Mouse (Mus musculus): Measurements from ENCODE around the gene Lad1. TPM values are rescaled to one million over a fixed set of nuclear protein-coding genes. Genes with fewer than 3 reads are reported as not detected.

Lad1 gene
- 28.3 and 37.5 TPM in 2 replicates for polyA plus RNA-seq (2012; rRNA removed; ENCODE audit: low replicate concordance)

DNA sequence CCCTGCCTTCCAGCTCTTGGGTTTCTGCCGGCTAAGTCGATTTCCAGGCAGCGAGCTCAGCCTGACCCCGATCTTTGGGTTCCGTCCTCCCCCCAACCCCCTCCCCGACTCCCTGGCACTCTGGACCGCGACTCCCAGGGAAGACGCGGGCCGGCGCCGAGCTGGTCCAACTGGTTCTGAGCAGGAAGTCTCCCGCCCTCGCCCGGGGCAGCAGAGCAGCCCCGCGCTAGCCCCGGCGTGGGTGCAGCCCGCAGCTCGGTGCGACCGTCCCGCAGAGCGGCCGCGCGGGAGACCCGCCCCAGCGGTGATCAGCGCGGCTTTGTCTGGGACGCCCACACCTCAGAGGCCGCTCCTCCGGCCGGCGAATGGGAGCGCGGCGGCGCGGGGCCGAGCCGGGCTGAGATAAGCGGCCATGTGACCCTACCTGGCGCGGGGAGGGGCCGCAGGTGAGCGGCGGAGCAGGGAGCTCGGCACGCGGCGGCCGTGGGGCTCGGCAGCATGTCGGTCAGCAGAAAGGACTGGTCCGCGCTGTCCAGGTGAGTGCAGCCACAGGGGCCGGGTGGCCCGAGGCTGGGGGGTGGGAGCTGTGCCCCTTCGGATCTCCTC, at the start of gene Lad1:
Gene Lad1 (plus strand): TSS at position 118 of the 606 bp plus-strand sequence.

DNA sequence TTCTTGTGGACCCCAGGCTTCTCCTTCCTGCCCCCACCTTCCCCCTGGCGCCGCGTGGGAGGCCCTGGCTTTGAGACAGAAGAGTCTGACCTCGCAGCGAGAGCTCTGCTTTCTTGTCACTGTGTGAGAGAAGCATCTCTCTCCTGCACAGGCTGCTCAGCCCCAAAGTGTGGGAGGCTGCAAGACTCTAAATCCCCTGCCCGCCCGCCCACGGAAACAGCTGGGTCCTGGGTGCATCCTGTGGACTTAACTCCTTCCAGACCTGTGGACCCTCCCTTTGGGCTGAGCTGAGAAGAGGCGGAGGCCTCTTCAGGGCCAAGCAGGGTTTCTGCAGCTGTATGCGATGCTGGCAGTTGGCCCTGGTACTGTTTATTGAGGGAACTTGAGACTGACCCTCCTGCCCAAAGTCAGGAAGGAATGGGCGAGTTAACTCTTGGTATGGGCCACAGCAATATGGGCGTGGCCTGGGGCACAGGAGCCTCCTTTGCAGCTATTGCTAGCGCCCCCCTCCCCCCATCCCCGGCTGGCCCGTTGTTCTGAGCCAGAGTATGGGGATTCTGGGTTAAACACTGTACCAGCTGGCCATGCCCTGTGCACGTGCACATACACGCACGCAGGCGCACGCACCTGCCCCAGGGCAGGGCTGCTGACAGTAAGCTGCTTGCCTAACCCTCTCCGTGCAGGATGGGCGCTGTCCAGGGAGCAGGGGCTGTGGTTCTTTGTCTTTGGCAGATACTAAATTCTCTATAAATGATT, 39.4 kb upstream of the Lad1 start, which contains the start of gene Tnni1:
Gene Tnni1 (plus strand): TSS at position 655 of the 756 bp plus-strand sequence.

DNA sequence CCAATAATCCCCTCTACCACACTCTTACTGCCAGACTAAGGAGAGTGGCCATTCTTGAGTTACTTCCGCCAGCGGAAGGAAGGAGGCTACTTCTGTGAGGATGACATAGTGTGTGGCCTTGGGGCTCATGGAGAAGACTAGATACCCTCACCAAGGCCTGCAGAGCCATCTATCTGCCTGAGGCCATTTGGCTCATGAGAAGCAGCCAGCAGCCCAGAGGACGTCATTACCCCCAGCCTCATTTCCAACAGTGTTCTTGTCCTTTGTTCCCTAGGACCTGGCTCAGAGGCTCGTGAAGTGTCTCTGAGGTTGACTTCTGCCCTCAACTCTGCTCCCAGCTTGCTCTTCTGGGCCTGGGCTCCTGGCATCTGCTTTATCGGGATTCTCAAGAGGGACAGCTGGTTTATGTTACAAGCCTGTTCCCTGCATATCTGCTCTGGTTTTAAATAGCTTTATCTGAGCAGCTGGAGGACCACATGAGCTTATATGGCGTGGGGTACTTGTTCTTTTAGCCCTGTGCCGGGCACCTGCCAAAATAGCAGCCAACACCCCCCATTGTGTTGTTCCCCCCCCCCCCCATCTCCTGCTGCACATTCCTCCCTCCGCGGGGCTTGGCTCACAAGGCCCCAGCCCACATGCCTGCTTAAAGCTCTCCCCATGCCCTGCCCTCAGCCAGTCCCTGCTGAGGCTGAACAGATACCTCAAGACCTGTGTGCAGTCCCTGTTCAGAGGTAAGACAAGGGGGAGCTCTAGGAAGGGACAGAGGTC, 17.5 kb downstream of the Lad1 start, which contains the start of gene Tnnt2:
Gene Tnnt2 (plus strand): TSS at position 639 of the 768 bp plus-strand sequence.

Other genes starting within 250 kb of the Lad1 start
- gene Nav1, start 211.3 kb upstream of the Lad1 start, polyA plus RNA-seq (2012; rRNA removed; ENCODE audit: low replicate concordance) = 26.2 and 30.9 TPM in 2 replicates
- gene Csrp1, start 98.5 kb upstream of the Lad1 start, polyA plus RNA-seq (2012; rRNA removed; ENCODE audit: low replicate concordance) = 217 and 315 TPM in 2 replicates
- gene Phlda3, start 52.5 kb upstream of the Lad1 start, polyA plus RNA-seq (2012; rRNA removed; ENCODE audit: low replicate concordance) = 329 and 543 TPM in 2 replicates
- gene Tnni1, start 39.2 kb upstream of the Lad1 start, polyA plus RNA-seq (2012; rRNA removed; ENCODE audit: low replicate concordance) = 0.56 and 2.8 TPM in 2 replicates
- gene Tnnt2, start 17.8 kb downstream of the Lad1 start, polyA plus RNA-seq (2012; rRNA removed; ENCODE audit: low replicate concordance) = 0.39 and 1.3 TPM in 2 replicates
- gene Pkp1, start 100.6 kb downstream of the Lad1 start, polyA plus RNA-seq (2012; rRNA removed; ENCODE audit: low replicate concordance) = 12.8 and 22.6 TPM in 2 replicates
- 0.26 TPM in 1 of 2 replicates, not detected in the other for gene Igfn1, start 187.7 kb downstream of the Lad1 start, polyA plus RNA-seq (2012; rRNA removed; ENCODE audit: low replicate concordance)
- 69.1 and 86.3 TPM in 2 replicates for gene Tmem9, start 189.6 kb downstream of the Lad1 start, polyA plus RNA-seq (2012; rRNA removed; ENCODE audit: low replicate concordance)
- gene Ascl5, start 232.2 kb downstream of the Lad1 start, polyA plus RNA-seq (2012; rRNA removed; ENCODE audit: low replicate concordance) = not detected in 2 replicates
- gene Cacna1s, start 234.2 kb downstream of the Lad1 start, polyA plus RNA-seq (2012; rRNA removed; ENCODE audit: low replicate concordance) = 0.96 and 107 TPM in 2 replicates

All from mammary gland, adult 2 months (tissue).